Mouse (Mus musculus): ENCODE results near the gene Lrrc55. TPM values are rescaled to one million over a fixed set of nuclear protein-coding genes. Genes with fewer than 3 reads are reported as not detected.
"Not testable (repeated sequence)": the region's sequence is repeated elsewhere in the genome, so short reads cannot be mapped to it uniquely, and the experiment has no call there.

Lrrc55 gene
- total RNA-seq (2021), result 10 to 100 TPM; 15.0 to 19.1 TPM

GRCm38 (mm10) chr2:85196901-85197300 lies at the start of gene Lrrc55:
Gene Lrrc55, minus strand, starts transcription at chr2:85197197.
- DNase-seq (ENCODE audit: extremely low spot score in 1 of 2, low spot score in 1 of 2), result no peak

GRCm38 (mm10) chr2:85246506-85247082 lies 49.6 kb upstream of the Lrrc55 start:
- peak; percentile 88 to 94 for DNase-seq (ENCODE audit: extremely low spot score in 1 of 2, low spot score in 1 of 2)

DNA sequence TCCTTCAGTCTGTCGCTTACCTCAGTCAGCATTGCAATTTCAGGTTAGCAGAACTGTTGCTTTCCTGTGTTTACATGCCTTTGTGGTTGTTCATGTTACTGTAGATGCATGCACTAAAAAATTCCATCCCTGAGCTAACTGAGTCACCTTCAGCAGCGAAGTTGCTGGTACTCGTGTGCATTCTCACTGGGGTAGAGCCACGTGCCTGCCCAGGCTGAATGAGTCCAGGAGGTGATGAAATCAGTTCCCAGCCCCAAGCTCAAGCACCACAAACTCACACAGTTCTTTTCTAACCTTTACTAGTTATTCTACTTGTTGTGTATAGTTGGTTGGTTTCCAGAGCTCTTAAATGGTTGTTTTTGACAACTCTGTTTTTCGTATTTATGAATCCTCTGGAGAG lies 48.7 kb upstream of the Lrrc55 start:
- DNase-seq (ENCODE audit: extremely low spot score in 1 of 2, low spot score in 1 of 2), result no peak

DNA sequence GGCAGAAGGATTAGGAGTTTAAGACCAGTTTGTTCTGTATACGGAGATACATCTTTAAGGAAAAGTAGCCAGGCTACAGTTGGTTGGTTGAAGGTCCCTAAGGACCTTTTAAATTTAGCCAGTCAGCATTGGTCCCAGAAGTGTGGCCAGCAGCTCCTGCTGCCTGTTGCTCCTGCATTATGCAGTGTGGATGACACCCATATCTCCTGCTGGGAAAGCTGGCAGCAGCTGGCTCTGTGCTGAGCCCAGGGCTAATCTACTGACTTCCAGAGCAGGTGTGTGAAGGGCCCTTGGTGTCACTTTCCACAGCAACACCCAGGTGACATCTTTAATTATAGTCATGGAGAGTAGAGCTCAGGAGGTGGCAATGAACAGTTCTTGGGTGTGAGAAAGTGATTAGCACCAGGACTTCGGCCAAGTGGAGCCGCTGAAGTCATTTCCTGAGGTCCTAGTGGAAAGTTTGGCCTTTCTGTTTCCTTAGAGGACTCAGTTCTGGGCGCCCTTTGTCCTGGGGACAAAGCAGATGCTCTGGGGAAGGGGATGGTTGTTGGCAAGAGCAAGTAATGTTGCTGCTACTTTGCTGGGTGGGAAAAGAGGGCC lies 41.2 kb upstream of the Lrrc55 start:
- no peak for DNase-seq (ENCODE audit: extremely low spot score in 1 of 2, low spot score in 1 of 2)

GRCm38 (mm10) chr2:85237231-85237630 lies 40.2 kb upstream of the Lrrc55 start:
- DNase-seq (ENCODE audit: extremely low spot score in 1 of 2, low spot score in 1 of 2), result not testable (repeated sequence)

- DNase-seq (ENCODE audit: extremely low spot score in 1 of 2, low spot score in 1 of 2), result no peak
Observed at GRCm38 (mm10) chr2:85230771-85231511, 33.9 kb upstream of the Lrrc55 start.

GRCm38 (mm10) chr2:85229606-85230005 lies 32.6 kb upstream of the Lrrc55 start:
- DNase-seq (ENCODE audit: extremely low spot score in 1 of 2, low spot score in 1 of 2), result no peak

GRCm38 (mm10) chr2:85227816-85228335 lies 30.9 kb upstream of the Lrrc55 start:
- no peak for DNase-seq (ENCODE audit: extremely low spot score in 1 of 2, low spot score in 1 of 2)

DNA sequence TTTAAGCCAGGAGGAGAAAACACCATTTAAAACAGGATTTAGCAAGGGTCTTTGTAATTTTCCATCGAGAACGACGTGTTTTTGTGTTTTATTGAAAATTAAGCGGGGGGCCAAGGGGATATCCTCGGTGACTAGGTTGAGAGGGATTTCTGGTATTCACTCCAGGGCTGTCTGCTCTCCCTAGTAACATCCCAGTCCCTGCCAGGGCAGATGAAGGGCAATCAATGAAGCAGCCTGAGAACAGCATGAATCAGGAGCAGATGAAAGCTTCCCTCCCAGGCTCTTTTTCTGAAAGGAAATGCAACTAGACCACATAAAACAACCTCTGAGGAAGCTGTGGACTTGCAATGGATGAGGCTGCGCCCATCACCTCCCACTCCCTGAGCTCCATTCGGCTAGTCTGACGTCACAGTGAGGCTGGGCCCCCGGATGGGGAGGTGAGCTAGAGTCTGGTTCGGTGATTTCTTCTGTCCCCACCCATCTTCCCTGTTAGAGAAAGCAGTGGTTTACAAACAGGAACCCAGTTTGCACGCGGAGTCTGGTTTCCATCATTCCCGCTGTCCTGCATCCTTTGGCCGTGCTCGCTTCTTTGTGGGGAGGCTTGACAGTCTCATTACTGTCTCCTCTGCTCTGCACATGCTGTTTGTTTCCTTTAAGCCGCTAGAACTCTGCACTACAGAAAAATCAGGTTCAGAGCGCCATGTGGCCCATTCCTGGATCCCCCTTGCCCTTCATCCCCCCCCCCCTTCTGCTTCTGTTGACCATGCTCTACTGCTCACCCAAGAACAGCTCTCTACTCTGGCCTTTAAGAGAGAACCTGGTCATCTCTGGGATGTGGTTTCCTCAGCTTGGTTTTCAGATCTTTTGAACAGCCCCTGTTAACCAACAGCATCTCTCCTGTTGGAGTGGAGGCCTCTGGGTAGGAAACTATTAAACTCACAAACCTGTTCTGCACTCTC lies 27.5 kb upstream of the Lrrc55 start:
- DNase-seq (ENCODE audit: extremely low spot score in 1 of 2, low spot score in 1 of 2), result no peak

DNA sequence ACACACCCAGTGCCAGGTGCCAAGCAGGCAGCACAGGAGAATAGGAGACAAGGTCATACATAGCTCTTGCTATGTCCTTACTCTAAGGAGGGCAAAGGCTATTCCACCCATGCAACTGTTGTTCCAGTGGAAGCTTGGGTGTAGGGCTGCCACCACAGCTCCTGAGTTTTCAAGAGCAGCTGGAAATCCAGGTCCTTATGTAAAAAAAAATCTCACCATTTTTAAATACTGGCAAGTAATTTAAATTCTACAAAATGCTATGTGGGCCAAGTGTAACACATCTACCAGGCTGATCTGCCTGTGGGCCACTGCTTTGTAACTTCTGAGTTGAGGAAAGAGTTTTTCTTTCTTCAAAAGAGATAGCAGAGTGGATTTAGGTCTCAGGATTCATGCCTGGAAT lies 19.6 kb upstream of the Lrrc55 start:
- no peak for DNase-seq (ENCODE audit: extremely low spot score in 1 of 2, low spot score in 1 of 2)

- peak; percentile 40 to 52 for DNase-seq (ENCODE audit: extremely low spot score in 1 of 2, low spot score in 1 of 2)
Observed at GRCm38 (mm10) chr2:85213746-85214145, 16.7 kb upstream of the Lrrc55 start.

- no peak for DNase-seq (ENCODE audit: extremely low spot score in 1 of 2, low spot score in 1 of 2)
Observed at GRCm38 (mm10) chr2:85209301-85209700, 12.3 kb upstream of the Lrrc55 start.

GRCm38 (mm10) chr2:85205170-85205569 lies 8.2 kb upstream of the Lrrc55 start:
- DNase-seq (ENCODE audit: extremely low spot score in 1 of 2, low spot score in 1 of 2), result no peak

DNA sequence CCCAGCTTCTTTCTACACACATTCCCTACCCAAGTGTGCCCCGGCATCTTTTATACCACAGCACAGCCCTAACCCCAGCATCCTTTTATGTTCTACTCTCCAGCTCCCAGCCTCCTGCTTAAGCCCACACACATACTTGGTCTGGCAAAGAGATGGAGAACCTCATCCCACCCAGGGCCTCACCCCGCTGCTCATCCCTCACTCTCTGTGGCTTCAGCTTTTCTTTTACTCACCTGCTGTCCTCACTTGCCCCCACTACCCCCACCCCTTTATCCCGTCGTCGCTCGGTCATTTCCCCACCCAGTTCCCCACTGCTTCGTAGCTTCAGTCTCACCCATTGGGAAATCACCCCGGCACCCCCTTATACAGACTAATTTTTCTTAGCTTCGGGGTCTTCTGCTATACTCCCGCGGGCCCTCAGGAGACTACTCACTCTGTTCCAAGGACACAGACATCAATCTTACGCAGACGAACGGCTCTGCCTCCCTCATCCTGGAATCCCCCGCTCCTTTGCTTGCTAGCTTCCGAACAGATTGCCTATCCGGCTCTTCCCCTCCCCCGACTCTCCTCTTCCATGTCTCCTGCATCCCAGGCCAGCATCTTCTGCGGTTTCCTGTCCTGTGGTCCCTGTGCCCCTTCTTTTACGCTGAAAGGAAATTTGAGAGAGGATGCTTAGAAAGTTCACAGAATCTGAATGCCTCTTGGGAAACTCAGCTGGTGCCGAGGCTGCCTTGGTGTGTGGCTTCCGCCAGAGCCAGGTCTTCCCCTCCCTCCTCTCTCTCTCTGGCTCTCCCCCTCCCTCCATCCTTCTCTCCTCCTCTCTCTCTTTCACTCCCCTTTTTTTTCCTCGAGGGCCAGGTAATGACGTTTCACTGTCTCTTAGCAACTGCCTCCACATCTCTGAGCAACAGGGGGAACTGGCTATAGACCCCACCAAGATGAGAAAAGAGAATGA lies 1.3 kb upstream of the Lrrc55 start:
- DNase-seq (ENCODE audit: extremely low spot score in 1 of 2, low spot score in 1 of 2), result peak; percentile 39 to 44

DNA sequence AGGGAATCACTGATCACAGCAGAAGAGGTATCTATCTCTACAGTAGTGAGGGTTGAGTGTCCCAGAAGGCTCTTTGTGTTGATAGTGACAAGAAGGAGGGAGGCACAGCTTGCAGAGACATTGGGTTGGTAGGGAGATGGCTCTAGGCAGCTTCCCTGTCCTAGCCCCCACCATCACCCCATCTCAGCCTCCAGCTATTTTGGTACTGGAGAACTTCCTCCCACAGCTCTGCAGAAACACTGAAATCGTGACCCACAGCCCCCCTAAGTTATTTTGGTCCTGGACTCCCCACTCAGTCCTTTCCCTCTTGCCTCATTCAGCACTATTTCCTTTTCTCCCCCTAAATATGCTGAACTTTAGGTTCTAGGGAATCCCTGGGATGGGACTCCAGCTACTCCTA lies 2.4 kb downstream of the Lrrc55 start:
- DNase-seq (ENCODE audit: extremely low spot score in 1 of 2, low spot score in 1 of 2), result no peak

GRCm38 (mm10) chr2:85187582-85188151 lies 9.3 kb downstream of the Lrrc55 start:
- no peak for DNase-seq (ENCODE audit: extremely low spot score in 1 of 2, low spot score in 1 of 2)

GRCm38 (mm10) chr2:85178139-85178800 lies 18.7 kb downstream of the Lrrc55 start:
- DNase-seq (ENCODE audit: extremely low spot score in 1 of 2, low spot score in 1 of 2), result no peak

GRCm38 (mm10) chr2:85173545-85173944 lies 23.5 kb downstream of the Lrrc55 start:
- no peak for DNase-seq (ENCODE audit: extremely low spot score in 1 of 2, low spot score in 1 of 2)

DNA sequence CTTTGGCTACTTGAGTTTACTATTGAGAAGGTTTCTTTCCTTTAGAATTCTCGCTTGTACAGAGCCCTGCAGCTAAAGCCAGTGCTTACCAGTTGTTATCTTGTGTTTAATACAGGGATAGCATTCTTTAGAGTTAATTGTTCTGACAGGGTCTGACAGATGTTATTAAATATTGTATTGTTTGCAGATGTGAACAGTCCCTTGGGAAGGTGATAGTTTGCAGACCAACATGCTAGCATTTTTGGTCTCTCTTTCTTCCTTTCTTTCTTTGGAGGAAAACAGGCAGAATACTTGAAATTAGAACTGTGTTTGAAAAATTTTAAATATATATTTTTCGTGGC lies 24.3 kb downstream of the Lrrc55 start:
- DNase-seq (ENCODE audit: extremely low spot score in 1 of 2, low spot score in 1 of 2), result no peak
